9 mouse cellular contexts compared by ENCODE assay signal in genomic region chr14:54443712-54444618, GRCm38 (mm10). TPM values are rescaled to one million over a fixed set of nuclear protein-coding genes. Genes with fewer than 3 reads are reported as not detected.
DNase-seq lines count a peak whose midpoint lies in the region; ATAC-seq and TF ChIP-seq lines count a peak whose summit lies in the region.
"Had no signal": no experiment of that assay in that cellular context is flagged by ENCODE, and none has a peak within 500 bp of the region (broad histone marks: within the 10 kb centered on the region; RNA-seq: fewer than 3 reads in every experiment).

No protein-coding gene starts in this region.

- H3K27me3 ChIP-seq in neural tube, embryonic 11.5 days (ENCODE audit: control insufficient read depth, insufficient read depth, low read length) = no peaks in the 10 kb centered on the region
- no peaks in the 10 kb centered on the region for H3K27me3 ChIP-seq in intestine, postnatal 0 days (replicated peaks; ENCODE audit: control insufficient read depth, insufficient read depth, low read length)
- H3K27me3 ChIP-seq in stomach, embryonic 16.5 days (ENCODE audit: control insufficient read depth, insufficient read depth, low read length) = no peaks in the 10 kb centered on the region

- no peak for ATAC-seq in neural tube, embryonic 11.5 days (ENCODE audit: insufficient read depth, low FRiP score, low TSS enrichment)
- ATAC-seq in intestine, postnatal 0 days = no peak
- ATAC-seq in stomach, embryonic 16.5 days (ENCODE audit: insufficient read depth, low FRiP score) = peak; percentile 69; the same call in 1 of the 2 replicates
- no peak for ATAC-seq in inflammation-experienced regulatory T-cells, adult 6 months

- peaks cover 3% of the 10 kb centered on the region; the same call in 1 of the 2 replicates for H3K4me1 ChIP-seq in neural tube, embryonic 11.5 days (ENCODE audit: control insufficient read depth, insufficient read depth, low read length)
- no peaks in the 10 kb centered on the region for H3K4me1 ChIP-seq in intestine, postnatal 0 days (replicated peaks; ENCODE audit: control insufficient read depth, insufficient read depth, low read length)
- peaks cover 16% of the 10 kb centered on the region for H3K4me1 ChIP-seq in stomach, embryonic 16.5 days (ENCODE audit: control insufficient read depth, insufficient read depth, low read length)

- H3K9me3 ChIP-seq in neural tube, embryonic 11.5 days (ENCODE audit: control insufficient read depth, low read length) = no peaks in the 10 kb centered on the region
- H3K9me3 ChIP-seq in intestine, postnatal 0 days (ENCODE audit: control insufficient read depth) = no peaks in the 10 kb centered on the region
- no peaks in the 10 kb centered on the region for H3K9me3 ChIP-seq in stomach, embryonic 16.5 days (replicated peaks; ENCODE audit: control insufficient read depth, low read length)
- H3K9me3 ChIP-seq: liver, embryonic 15.5 days had no signal

- no peak overlapping the region for H3K4me2 ChIP-seq in neural tube, embryonic 11.5 days (ENCODE audit: low read depth)
- H3K4me2 ChIP-seq in intestine, postnatal 0 days (replicated peaks; ENCODE audit: low read depth) = no peak overlapping the region
- H3K4me2 ChIP-seq in stomach, embryonic 16.5 days (ENCODE audit: low read depth, low read length) = 0 out of 2 replicates have a peak overlapping the region, but pooled peaks have one; percentile 14
- H3K4me2 ChIP-seq: liver, embryonic 15.5 days had no signal

- no peak overlapping the region for H3K4me3 ChIP-seq in neural tube, embryonic 11.5 days (ENCODE audit: low read depth, low read length)
- H3K4me3 ChIP-seq in intestine, postnatal 0 days (ENCODE audit: low read depth, low read length) = no peak overlapping the region
- no peak overlapping the region for H3K4me3 ChIP-seq in stomach, embryonic 16.5 days (replicated peaks; ENCODE audit: low read length)
- H3K4me3 ChIP-seq: liver, embryonic 15.5 days had no signal

- no peak for TF ChIP-seq CTCF in intestine, postnatal 0 days (IDR thresholded peaks at IDR 0.05; ENCODE audit: low read depth)

- 61% methylated on average over 15 of the region's 15 CpGs for WGBS in neural tube, embryonic 11.5 days
- WGBS in intestine, postnatal 0 days = 54% methylated on average over 15 of the region's 15 CpGs
- 56% methylated on average over 15 of the region's 15 CpGs for WGBS in stomach, embryonic 16.5 days

- no peak for DNase-seq in neural tube, embryonic 11.5 days (ENCODE audit: low spot score)
- DNase-seq in neural tube, embryonic 10.5 days (ENCODE audit: extremely low spot score, low spot score) = no peak
- DNase-seq in forelimb bud, embryonic 11.5 days (ENCODE audit: low read depth, low spot score) = peak; percentile 63
- DNase-seq in adrenal gland, adult 2 months = no peak
- no peak for DNase-seq in layer of hippocampus, adult 18-20 months (ENCODE audit: low spot score in 2 of 2)

- no peaks in the 10 kb centered on the region for H3K36me3 ChIP-seq in neural tube, embryonic 11.5 days (ENCODE audit: control insufficient read depth, insufficient read depth, low read length)
- peaks cover 28% of the 10 kb centered on the region for H3K36me3 ChIP-seq in intestine, postnatal 0 days (ENCODE audit: control insufficient read depth, insufficient read depth)
- peaks cover 8% of the 10 kb centered on the region for H3K36me3 ChIP-seq in stomach, embryonic 16.5 days (ENCODE audit: control insufficient read depth, insufficient read depth, low read length)

- H3K27ac ChIP-seq in neural tube, embryonic 11.5 days (ENCODE audit: low read depth, low read length) = no peak overlapping the region
- peak overlapping the region; percentile 22; the same call in 1 of the 2 replicates for H3K27ac ChIP-seq in intestine, postnatal 0 days (ENCODE audit: low read depth, low read length)
- H3K27ac ChIP-seq in stomach, embryonic 16.5 days (ENCODE audit: low read length) = peak overlapping the region; percentile 94
- H3K27ac ChIP-seq: liver, embryonic 15.5 days had no signal

- H3K9ac ChIP-seq in neural tube, embryonic 11.5 days (ENCODE audit: low read length) = peak overlapping the region; percentile 18; the same call in 1 of the 2 replicates
- no peak overlapping the region for H3K9ac ChIP-seq in intestine, postnatal 0 days (ENCODE audit: low read depth, low read length)
- H3K9ac ChIP-seq in stomach, embryonic 16.5 days (ENCODE audit: low read length) = no peak overlapping the region; the same call in 1 of the 2 replicates
- H3K9ac ChIP-seq: liver, embryonic 15.5 days had no signal

RNA-seq across cellular contexts. Expression of gene Mmp14, which starts 12.6 kb away (rescaled TPM):
- 69.6 and 70.6 TPM in 2 replicates for polyA plus RNA-seq in neural tube, embryonic 11.5 days (2014; fragmentation: Nextera tagmentation; extraction: Ambion mirVana)
- polyA plus RNA-seq in intestine, postnatal 0 days (2015; fragmentation: Nextera tagmentation; extraction: Ambion mirVana) = 49.4 and 53.7 TPM in 2 replicates
- polyA plus RNA-seq in stomach, embryonic 16.5 days (2015; fragmentation: Nextera tagmentation; extraction: Ambion mirVana) = 120 and 126 TPM in 2 replicates
- polyA plus RNA-seq in inflammation-experienced regulatory T-cells, adult 6 months (2017; shearing (Covaris generic)) = under 1 TPM in 2 of 3 experiments, not detected in 1; 0.29 to 0.47 TPM
- 10 to 100 TPM; 36.2 to 39.9 TPM for total RNA-seq in adrenal gland, adult 2 months (2021)
- polyA plus RNA-seq in adrenal gland, adult 2 months (2012; rRNA removed) = 173 and 192 TPM in 2 replicates
- 10 to 100 TPM; 15.0 to 15.2 TPM for total RNA-seq in layer of hippocampus, adult 18-20 months (2021)

RNA-seq across cellular contexts. Expression of gene Mrpl52, which starts 17.3 kb away (rescaled TPM):
- polyA plus RNA-seq in neural tube, embryonic 11.5 days (2014; fragmentation: Nextera tagmentation; extraction: Ambion mirVana) = 190 and 216 TPM in 2 replicates
- polyA plus RNA-seq in intestine, postnatal 0 days (2015; fragmentation: Nextera tagmentation; extraction: Ambion mirVana) = 300 and 317 TPM in 2 replicates
- polyA plus RNA-seq in stomach, embryonic 16.5 days (2015; fragmentation: Nextera tagmentation; extraction: Ambion mirVana) = 206 and 264 TPM in 2 replicates
- 100 to 1,000 TPM; 253 to 303 (median 292) TPM for polyA plus RNA-seq in inflammation-experienced regulatory T-cells, adult 6 months (2017; shearing (Covaris generic))
- 100 to 1,000 TPM; 162 to 202 TPM for total RNA-seq in adrenal gland, adult 2 months (2021)
- 2,091 and 3,081 TPM in 2 replicates for polyA plus RNA-seq in adrenal gland, adult 2 months (2012; rRNA removed)
- total RNA-seq in layer of hippocampus, adult 18-20 months (2021) = 100 to 1,000 TPM in 1 of 2 experiments, 10 to 100 TPM in 1; 94.8 to 109 TPM

RNA-seq across cellular contexts. Expression of gene Lrp10, which starts 20.0 kb away (rescaled TPM):
- 24.5 and 26.6 TPM in 2 replicates for polyA plus RNA-seq in neural tube, embryonic 11.5 days (2014; fragmentation: Nextera tagmentation; extraction: Ambion mirVana)
- 105 and 108 TPM in 2 replicates for polyA plus RNA-seq in intestine, postnatal 0 days (2015; fragmentation: Nextera tagmentation; extraction: Ambion mirVana)
- polyA plus RNA-seq in stomach, embryonic 16.5 days (2015; fragmentation: Nextera tagmentation; extraction: Ambion mirVana) = 39.6 and 40.3 TPM in 2 replicates
- 10 to 100 TPM; 52.5 to 66.4 (median 63.3) TPM for polyA plus RNA-seq in inflammation-experienced regulatory T-cells, adult 6 months (2017; shearing (Covaris generic))
- total RNA-seq in adrenal gland, adult 2 months (2021) = 100 to 1,000 TPM; 116 to 139 TPM
- 262 and 276 TPM in 2 replicates for polyA plus RNA-seq in adrenal gland, adult 2 months (2012; rRNA removed)
- 10 to 100 TPM; 33.8 to 34.6 TPM for total RNA-seq in layer of hippocampus, adult 18-20 months (2021)

RNA-seq across cellular contexts. Expression of gene Slc7a7, which starts 26.4 kb away (rescaled TPM):
- polyA plus RNA-seq in neural tube, embryonic 11.5 days (2014; fragmentation: Nextera tagmentation; extraction: Ambion mirVana) = 4.5 and 4.8 TPM in 2 replicates
- polyA plus RNA-seq in intestine, postnatal 0 days (2015; fragmentation: Nextera tagmentation; extraction: Ambion mirVana) = 188 TPM in 2 replicates
- polyA plus RNA-seq in stomach, embryonic 16.5 days (2015; fragmentation: Nextera tagmentation; extraction: Ambion mirVana) = 19.0 and 23.0 TPM in 2 replicates
- 1 to 10 TPM in 1 of 3 experiments, under 1 TPM in 2; 0.42 to 2.5 (median 0.49) TPM for polyA plus RNA-seq in inflammation-experienced regulatory T-cells, adult 6 months (2017; shearing (Covaris generic))
- 1 to 10 TPM; 2.8 to 3.9 TPM for total RNA-seq in adrenal gland, adult 2 months (2021)
- polyA plus RNA-seq in adrenal gland, adult 2 months (2012; rRNA removed) = 3.7 and 4.2 TPM in 2 replicates
- total RNA-seq in layer of hippocampus, adult 18-20 months (2021) = 1 to 10 TPM; 1.5 to 2.2 TPM

RNA-seq across cellular contexts. Expression of gene Rem2, which starts 31.9 kb away (rescaled TPM):
- 23.3 and 26.2 TPM in 2 replicates for polyA plus RNA-seq in neural tube, embryonic 11.5 days (2014; fragmentation: Nextera tagmentation; extraction: Ambion mirVana)
- 0.78 and 0.89 TPM in 2 replicates for polyA plus RNA-seq in intestine, postnatal 0 days (2015; fragmentation: Nextera tagmentation; extraction: Ambion mirVana)
- polyA plus RNA-seq in stomach, embryonic 16.5 days (2015; fragmentation: Nextera tagmentation; extraction: Ambion mirVana) = 1.5 TPM in 2 replicates
- under 1 TPM; 0.50 to 0.58 (median 0.57) TPM for polyA plus RNA-seq in inflammation-experienced regulatory T-cells, adult 6 months (2017; shearing (Covaris generic))
- under 1 TPM; 0.29 to 0.45 TPM for total RNA-seq in adrenal gland, adult 2 months (2021)
- 0.40 and 0.49 TPM in 2 replicates for polyA plus RNA-seq in adrenal gland, adult 2 months (2012; rRNA removed)
- total RNA-seq in layer of hippocampus, adult 18-20 months (2021) = 10 to 100 TPM; 21.0 to 23.1 TPM

Comparison
In these comparisons a context has a peak if more than half of its experiments do, and no peak if none do; other contexts are left out.
1. RNA of gene Mmp14, which starts 12.6 kb away (polyA plus RNA-seq): 173 to 192 TPM in adrenal gland, adult 2 months, 120 to 126 TPM in stomach, embryonic 16.5 days, 69.6 to 70.6 TPM in neural tube, embryonic 11.5 days and 49.4 to 53.7 TPM in intestine, postnatal 0 days; 0.29 to 0.47 TPM in inflammation-experienced regulatory T-cells, adult 6 months; every median in the first group is over 10 times any median in the second.